In the genomic region with DNA sequence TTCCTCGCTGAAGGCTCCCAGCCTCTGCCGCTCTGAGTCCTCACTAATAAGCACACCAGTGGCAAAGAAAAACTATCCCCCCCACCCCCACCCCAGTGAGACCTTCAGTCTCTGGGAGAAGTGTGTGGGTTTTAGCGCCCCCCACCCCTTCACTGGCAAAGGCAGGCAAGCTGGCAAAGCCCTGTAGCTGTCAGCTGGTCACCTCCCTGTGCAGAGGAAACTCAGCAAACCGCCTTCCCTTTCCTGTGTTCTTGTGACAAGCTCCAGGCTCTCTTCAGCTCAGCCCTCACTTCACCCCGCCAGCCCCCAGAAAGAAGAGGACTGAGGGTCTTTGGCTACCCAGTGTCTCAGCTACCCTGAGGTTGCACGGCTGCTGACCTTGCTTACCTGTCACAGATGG, we compare ENCODE assay signal across 17 mouse cellular contexts. TPM values are rescaled to one million over a fixed set of nuclear protein-coding genes. Genes with fewer than 3 reads are reported as not detected.
DNase-seq lines count a peak whose midpoint lies in the region; ATAC-seq and TF ChIP-seq lines count a peak whose summit lies in the region.
"Had no signal": no experiment of that assay in that cellular context is flagged by ENCODE, and none has a peak within 500 bp of the region (broad histone marks: within the 10 kb centered on the region; RNA-seq: fewer than 3 reads in every experiment).

No protein-coding gene starts in this region.

- no peak for TF ChIP-seq EP300 in liver, postnatal 0 days (IDR thresholded peaks at IDR 0.05; ENCODE audit: low read depth)

- H3K27ac ChIP-seq in forebrain, embryonic 13.5 days = no peak overlapping the region
- H3K27ac ChIP-seq in forebrain, embryonic 15.5 days (replicated peaks) = no peak overlapping the region
- no peak overlapping the region for H3K27ac ChIP-seq in kidney, embryonic 16.5 days (ENCODE audit: low read length)
- no peak overlapping the region for H3K27ac ChIP-seq in liver, postnatal 0 days (ENCODE audit: low read depth)
- H3K27ac ChIP-seq in thymus, adult 2 months (ENCODE audit: control insufficient read depth, insufficient read depth, low read length) = no peak overlapping the region
- H3K27ac ChIP-seq: embryonic facial prominence, embryonic 13.5 days; kidney, postnatal 0 days; midbrain, embryonic 12.5 days had no signal

- no peaks in the 10 kb centered on the region for H3K27me3 ChIP-seq in forebrain, embryonic 13.5 days
- H3K27me3 ChIP-seq in forebrain, embryonic 15.5 days = no peaks in the 10 kb centered on the region
- H3K27me3 ChIP-seq in kidney, embryonic 16.5 days (ENCODE audit: insufficient read depth, low read length) = no peaks in the 10 kb centered on the region
- H3K27me3 ChIP-seq in liver, postnatal 0 days (ENCODE audit: insufficient read depth, low read length) = no peaks in the 10 kb centered on the region
- no peaks in the 10 kb centered on the region for H3K27me3 ChIP-seq in thymus, adult 2 months (ENCODE audit: control insufficient read depth, insufficient read depth, low read length)
- H3K27me3 ChIP-seq: embryonic facial prominence, embryonic 13.5 days; midbrain, embryonic 12.5 days had no signal

- no peak overlapping the region for H3K4me2 ChIP-seq in forebrain, embryonic 13.5 days
- H3K4me2 ChIP-seq in forebrain, embryonic 15.5 days (replicated peaks) = no peak overlapping the region
- no peak overlapping the region for H3K4me2 ChIP-seq in kidney, embryonic 16.5 days (replicated peaks; ENCODE audit: low read depth, low read length)
- H3K4me2 ChIP-seq in liver, postnatal 0 days (ENCODE audit: low read depth, low read length) = no peak overlapping the region
- H3K4me2 ChIP-seq: embryonic facial prominence, embryonic 13.5 days; lung, embryonic 14.5 days; midbrain, embryonic 12.5 days had no signal

- H3K9ac ChIP-seq in forebrain, embryonic 13.5 days = no peak overlapping the region
- H3K9ac ChIP-seq in forebrain, embryonic 15.5 days (replicated peaks) = no peak overlapping the region
- no peak overlapping the region for H3K9ac ChIP-seq in kidney, embryonic 16.5 days (replicated peaks; ENCODE audit: low read length)
- H3K9ac ChIP-seq in liver, postnatal 0 days (replicated peaks) = 0 out of 2 replicates have a peak overlapping the region, but pooled peaks have one; percentile 11
- H3K9ac ChIP-seq: embryonic facial prominence, embryonic 13.5 days; lung, embryonic 14.5 days; midbrain, embryonic 12.5 days had no signal

- peaks cover 32% of the 10 kb centered on the region for H3K4me1 ChIP-seq in forebrain, embryonic 13.5 days
- H3K4me1 ChIP-seq in forebrain, embryonic 15.5 days = peaks cover 26% of the 10 kb centered on the region
- 0 out of 2 replicates have a peak, but pooled peaks cover 8% of the 10 kb centered on the region for H3K4me1 ChIP-seq in kidney, embryonic 16.5 days (ENCODE audit: insufficient read depth, low read length)
- peaks cover 11% of the 10 kb centered on the region for H3K4me1 ChIP-seq in liver, postnatal 0 days (ENCODE audit: insufficient read depth)
- H3K4me1 ChIP-seq in thymus, adult 2 months (replicated peaks; ENCODE audit: control insufficient read depth, insufficient read depth, low read length) = no peaks in the 10 kb centered on the region

- H3K9me3 ChIP-seq in forebrain, embryonic 13.5 days (replicated peaks) = no peaks in the 10 kb centered on the region
- H3K9me3 ChIP-seq in forebrain, embryonic 15.5 days = no peaks in the 10 kb centered on the region
- no peaks in the 10 kb centered on the region for H3K9me3 ChIP-seq in kidney, embryonic 16.5 days (ENCODE audit: low read length)
- no peaks in the 10 kb centered on the region for H3K9me3 ChIP-seq in liver, postnatal 0 days (ENCODE audit: low read length)
- H3K9me3 ChIP-seq: embryonic facial prominence, embryonic 13.5 days; midbrain, embryonic 12.5 days had no signal

- ATAC-seq in forebrain, embryonic 13.5 days = peak; percentile 22
- no peak for ATAC-seq in forebrain, embryonic 15.5 days (replicated peaks)
- 0 out of 2 replicates have a peak, but pooled peaks have one; percentile 7 for ATAC-seq in kidney, embryonic 16.5 days (ENCODE audit: low FRiP score, low TSS enrichment)
- no peak for ATAC-seq in liver, postnatal 0 days

- no peaks in the 10 kb centered on the region for H3K36me3 ChIP-seq in forebrain, embryonic 13.5 days (ENCODE audit: poor library complexity, severe bottlenecking)
- H3K36me3 ChIP-seq in forebrain, embryonic 15.5 days = no peaks in the 10 kb centered on the region
- H3K36me3 ChIP-seq in kidney, embryonic 16.5 days (ENCODE audit: insufficient read depth, low read length) = no peaks in the 10 kb centered on the region
- no peaks in the 10 kb centered on the region for H3K36me3 ChIP-seq in liver, postnatal 0 days (replicated peaks; ENCODE audit: insufficient read depth, low read length)
- no peaks in the 10 kb centered on the region for H3K36me3 ChIP-seq in thymus, adult 2 months (ENCODE audit: control insufficient read depth, insufficient read depth, low read length)
- H3K36me3 ChIP-seq: embryonic facial prominence, embryonic 13.5 days; midbrain, embryonic 12.5 days had no signal

- H3K4me3 ChIP-seq in forebrain, embryonic 13.5 days = no peak overlapping the region
- H3K4me3 ChIP-seq in forebrain, embryonic 15.5 days = no peak overlapping the region
- no peak overlapping the region for H3K4me3 ChIP-seq in kidney, embryonic 16.5 days (ENCODE audit: low read length)
- no peak overlapping the region for H3K4me3 ChIP-seq in liver, postnatal 0 days (ENCODE audit: low read depth, low read length)
- H3K4me3 ChIP-seq in thymus, adult 2 months (ENCODE audit: control insufficient read depth, insufficient read depth, low read length) = no peak overlapping the region
- H3K4me3 ChIP-seq: embryonic facial prominence, embryonic 13.5 days; midbrain, embryonic 12.5 days had no signal

- TF ChIP-seq CTCF in brain, embryonic 14.5 days (IDR thresholded peaks at IDR 0.05; ENCODE audit: borderline replicate concordance, extremely low read depth, insufficient read depth, insufficient read length) = no peak
- TF ChIP-seq CTCF in liver, postnatal 0 days (IDR thresholded peaks at IDR 0.05; ENCODE audit: low read depth) = no peak
- TF ChIP-seq CTCF in thymus, adult 2 months (IDR thresholded peaks at IDR 0.05; ENCODE audit: borderline replicate concordance, control insufficient read depth, extremely low read depth, insufficient read depth, low read length, poor library complexity) = no peak

- WGBS in forebrain, embryonic 13.5 days = 56% methylated on average over 6 of the region's 6 CpGs
- 47% methylated on average over 6 of the region's 6 CpGs for WGBS in forebrain, embryonic 15.5 days
- 65% methylated on average over 6 of the region's 6 CpGs for WGBS in kidney, embryonic 16.5 days
- 47% methylated on average over 6 of the region's 6 CpGs for WGBS in liver, postnatal 0 days (ENCODE audit: insufficient replicate concordance)
- 10% methylated on average over 6 of the region's 6 CpGs for WGBS in thymus, adult 2 months

- no peak for DNase-seq in kidney, adult 9 months
- peak; percentile 48 for DNase-seq in brain, embryonic 14.5 days (ENCODE audit: low read depth)
- DNase-seq in liver, postnatal 0 days = no peak
- no peak for DNase-seq in adrenal gland, postnatal 4 days (ENCODE audit: low spot score in 2 of 2)
- DNase-seq in thymus, adult 2 months = no peak
- DNase-seq: lung, embryonic 14.5 days; right cerebral cortex, postnatal 25 days had no signal

- no peak for TF ChIP-seq POLR2A in brain, embryonic 14.5 days (IDR thresholded peaks at IDR 0.05; ENCODE audit: borderline replicate concordance, extremely low read depth, insufficient read depth, insufficient read length, poor library complexity, severe bottlenecking)
- no peak for TF ChIP-seq POLR2A in thymus, adult 2 months (IDR thresholded peaks at IDR 0.05; ENCODE audit: control insufficient read depth, extremely low read depth, insufficient read depth, low read length, poor library complexity)

RNA-seq across cellular contexts. Expression of a gene that starts 44.4 kb away (rescaled TPM):
- polyA plus RNA-seq in forebrain, embryonic 13.5 days (2015; fragmentation: Nextera tagmentation; extraction: Ambion mirVana) = not detected in 2 replicates
- not detected in 2 replicates for polyA plus RNA-seq in forebrain, embryonic 15.5 days (2015; fragmentation: Nextera tagmentation; extraction: Ambion mirVana)
- not detected in 2 replicates for polyA plus RNA-seq in kidney, embryonic 16.5 days (2015; fragmentation: Nextera tagmentation; extraction: Ambion mirVana)
- polyA plus RNA-seq in brain, embryonic 14.5 days (2012; rRNA removed) = not detected in 2 replicates
- polyA plus RNA-seq in liver, postnatal 0 days (2015; fragmentation: Nextera tagmentation; extraction: Ambion mirVana) = not detected in 2 replicates
- not detected for total RNA-seq in adrenal gland, postnatal 4 days (2021)
- 0.32 and 0.34 TPM in 2 replicates for polyA plus RNA-seq in thymus, adult 2 months (2012; rRNA removed)
- total RNA-seq: heart, adult 8-10 months; layer of hippocampus, postnatal 10 days; left cerebral cortex, postnatal 36 days; neutrophil, adult 5-6 weeks had no signal
- polyA plus RNA-seq: embryonic facial prominence, embryonic 13.5 days; lung, embryonic 14.5 days; midbrain, embryonic 12.5 days had no signal

Comparison
In these comparisons a context has a peak if more than half of its experiments do, and no peak if none do; other contexts are left out.
1. ATAC-seq: peak in forebrain, embryonic 13.5 days (single experiment) and kidney, embryonic 16.5 days (single experiment); none in forebrain, embryonic 15.5 days (single experiment) and liver, postnatal 0 days (single experiment).